Mouse (Mus musculus) CD4-positive, CD25-positive, alpha-beta regulatory T cell, adult 2 months (primary cell): Measurements from ENCODE around the gene Higd1c.
"Not testable (repeated sequence)": the region's sequence is repeated elsewhere in the genome, so short reads cannot be mapped to it uniquely, and the experiment has no call there.

Source experiments
- DNase-seq: peaks from one replicate; pipeline ENCODE4 v3.0.0-alpha.2; 2012; ENCODE audit warnings: low read depth, low spot score

Higd1c gene

DNA sequence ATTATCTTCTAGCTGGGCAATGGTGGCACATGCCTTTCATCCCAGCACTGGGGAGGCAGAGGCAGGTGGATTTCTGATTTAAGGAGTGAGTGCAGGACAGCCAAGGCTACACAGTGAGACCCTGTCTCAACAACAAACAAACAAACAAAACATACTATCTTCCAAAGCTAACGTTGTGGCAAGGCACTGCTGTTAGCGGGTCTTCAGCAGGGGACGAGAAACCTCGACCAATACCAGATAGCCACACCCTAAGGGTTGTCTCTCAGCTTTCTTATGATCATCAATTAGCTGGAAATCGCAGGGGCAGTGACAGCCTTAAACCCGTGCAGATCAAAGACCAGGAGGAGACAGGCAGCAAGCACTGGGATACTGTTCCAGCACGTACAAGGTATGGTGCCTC, at the start of gene Higd1c:
Gene Higd1c, plus strand, starts transcription at position 301 of the 400 bp plus-strand sequence.
- no peak for DNase-seq

GRCm38 (mm10) chr15:100318014-100318671, 46.2 kb upstream of the Higd1c start:
- DNase-seq = not testable (repeated sequence)

DNA sequence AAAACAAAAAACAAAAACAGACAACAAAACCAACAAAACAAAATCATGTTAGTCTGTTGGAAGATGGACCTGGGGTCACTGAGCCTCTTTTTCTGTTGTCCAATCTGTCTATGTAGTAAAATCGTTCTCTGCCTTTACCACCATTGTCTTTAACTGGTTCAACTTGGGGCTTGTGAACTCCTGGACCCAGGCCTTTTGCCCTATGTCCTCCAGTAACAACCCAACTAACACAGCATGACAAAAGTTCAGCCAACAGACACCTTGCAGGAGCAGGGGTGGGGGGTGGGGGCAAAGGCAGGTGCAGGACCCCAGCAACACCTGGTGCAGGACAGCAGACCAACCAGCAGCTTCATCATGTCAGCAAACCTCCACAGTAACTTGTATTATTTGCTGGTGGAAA, 44.5 kb upstream of the Higd1c start:
- no peak for DNase-seq

DNA sequence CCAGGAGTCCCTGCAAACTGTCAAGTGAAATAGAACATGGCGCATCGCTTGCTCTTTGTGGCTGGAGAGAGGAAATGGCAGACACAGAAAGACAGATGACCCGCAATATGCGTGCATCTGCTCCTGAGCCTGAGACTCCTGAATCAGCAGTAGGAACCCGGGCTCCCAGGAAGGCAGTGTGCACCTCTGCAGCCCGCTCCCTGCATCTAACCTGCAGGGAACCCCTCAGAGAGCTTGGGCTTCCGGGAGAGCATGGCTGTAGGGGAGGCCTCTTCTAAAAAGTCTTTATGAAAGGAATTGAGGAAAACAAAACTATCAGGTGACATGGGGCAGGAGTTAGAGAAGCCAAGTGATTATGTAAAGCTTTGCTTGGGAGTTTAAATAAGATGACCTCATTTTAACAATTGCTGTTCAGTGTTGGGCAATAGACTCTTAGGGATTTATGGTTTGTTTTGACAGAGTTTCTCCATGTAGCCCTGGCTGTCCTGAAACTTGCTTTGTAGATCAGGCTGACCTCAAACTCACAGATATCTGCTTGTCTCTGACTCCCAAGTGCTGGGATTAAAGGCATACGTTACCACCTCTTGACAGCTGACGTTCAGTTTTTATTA, 43.9 kb upstream of the Higd1c start:
- DNase-seq = no peak

DNA sequence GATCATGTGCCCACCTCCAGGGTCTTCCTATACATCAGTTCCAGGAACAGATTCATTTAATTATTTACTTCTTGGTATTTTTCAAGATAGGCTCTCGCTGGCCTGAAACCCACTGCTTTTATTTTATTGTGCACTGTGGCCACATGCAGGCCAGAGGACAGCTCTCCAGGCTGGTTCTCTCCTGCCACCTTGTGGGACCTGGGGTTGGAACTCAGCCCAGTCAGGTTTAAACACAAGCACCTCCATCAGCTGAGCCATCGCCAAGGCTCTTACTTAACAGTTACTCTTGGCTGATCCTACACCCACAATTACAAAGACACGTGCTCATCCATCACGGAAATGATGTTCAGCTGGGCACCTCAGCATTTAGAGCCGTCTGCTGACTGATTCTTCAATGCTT, 43.2 kb upstream of the Higd1c start:
- peak; percentile 16 for DNase-seq

GRCm38 (mm10) chr15:100324021-100324591, 40.2 kb upstream of the Higd1c start:
- DNase-seq = no peak

DNA sequence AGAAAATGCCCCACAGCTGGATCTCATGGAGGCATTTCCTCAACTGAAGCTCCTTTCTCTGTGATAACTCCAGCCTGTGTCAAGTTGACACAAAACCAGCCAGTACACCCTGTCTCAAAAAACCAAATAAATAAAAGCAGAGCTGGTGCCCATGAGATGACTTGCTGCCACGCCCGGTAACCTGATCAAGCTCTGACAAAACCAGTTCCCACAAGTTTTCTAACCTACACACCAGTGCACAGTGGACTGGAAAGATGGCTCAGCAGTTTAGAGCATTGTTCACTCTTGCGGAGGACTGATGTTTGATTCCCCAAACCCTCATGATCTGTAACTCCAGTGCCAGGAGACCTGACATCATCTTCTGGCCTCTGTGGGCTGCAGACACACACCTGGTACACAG, 39.1 kb upstream of the Higd1c start:
- no peak for DNase-seq

DNA sequence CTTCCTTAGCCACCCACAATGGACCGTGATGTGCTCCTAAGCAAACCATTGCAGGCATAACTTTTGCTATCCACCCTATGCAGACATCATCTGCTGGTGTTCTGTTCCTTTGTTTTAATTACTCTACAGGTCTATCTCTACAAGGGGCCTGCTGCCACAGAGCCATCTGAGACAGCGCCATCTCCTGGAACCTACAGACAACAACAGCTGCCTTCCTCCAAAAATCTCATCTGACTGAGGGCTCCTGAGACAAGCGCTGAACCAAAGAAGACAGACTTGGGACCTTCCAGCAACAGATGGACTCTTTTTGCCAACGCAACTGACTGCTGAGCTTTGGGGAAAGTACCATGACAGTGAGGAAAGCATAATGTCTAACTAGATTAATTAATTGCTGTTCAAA, 36.3 kb upstream of the Higd1c start:
- DNase-seq = peak; percentile 40

- DNase-seq = not testable (repeated sequence)
Measured at GRCm38 (mm10) chr15:100329336-100329735, 35.0 kb upstream of the Higd1c start.

DNA sequence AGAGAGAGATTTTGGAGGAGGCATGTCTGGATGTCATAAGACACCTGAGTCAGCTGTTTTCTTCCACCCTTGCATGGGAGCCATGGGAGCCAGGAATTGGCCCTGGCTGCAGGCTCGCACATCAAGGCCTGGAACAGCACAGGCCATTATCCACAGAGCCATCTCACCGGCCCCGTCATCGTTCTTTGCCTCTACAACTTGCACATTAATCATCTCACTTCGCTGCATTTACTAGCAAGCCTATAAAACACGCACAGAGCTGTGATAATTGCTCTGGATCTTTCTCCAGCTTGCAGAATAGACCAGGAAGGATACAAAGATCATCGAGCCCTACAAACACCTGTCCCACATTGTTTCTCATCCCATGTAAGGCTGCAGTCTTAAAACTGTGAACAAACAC, 33.6 kb upstream of the Higd1c start:
- no peak for DNase-seq

- not testable (repeated sequence) for DNase-seq
Measured at GRCm38 (mm10) chr15:100332077-100332961, 32.0 kb upstream of the Higd1c start.

DNA sequence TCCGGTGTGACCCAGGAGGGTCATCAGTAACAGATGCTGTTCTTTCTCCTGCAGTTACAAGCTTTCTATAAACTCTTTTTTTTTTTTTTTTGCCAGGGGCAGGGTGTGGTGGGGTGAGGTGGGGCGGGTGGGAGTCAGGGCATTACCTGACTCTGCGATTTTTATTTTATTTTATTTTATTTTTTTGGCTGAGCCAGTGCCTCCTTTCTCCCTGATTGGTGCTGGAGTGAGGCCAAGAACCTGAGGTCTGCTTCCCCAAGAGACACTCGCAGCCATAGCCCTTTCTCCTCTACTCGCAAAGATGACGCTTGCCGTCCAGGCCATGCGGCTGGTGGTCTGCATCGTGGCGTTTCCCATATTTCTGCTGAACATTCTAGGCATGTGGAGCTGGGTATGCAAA, 29.7 kb upstream of the Higd1c start, which contains the start of gene Mettl7a3:
Gene Mettl7a3, plus strand, starts transcription at position 301 of the 400 bp plus-strand sequence.
- no peak for DNase-seq

GRCm38 (mm10) chr15:100337328-100337727, 27.0 kb upstream of the Higd1c start:
- not testable (repeated sequence) for DNase-seq

GRCm38 (mm10) chr15:100337847-100338246, 26.5 kb upstream of the Higd1c start:
- DNase-seq = peak; percentile 80

DNA sequence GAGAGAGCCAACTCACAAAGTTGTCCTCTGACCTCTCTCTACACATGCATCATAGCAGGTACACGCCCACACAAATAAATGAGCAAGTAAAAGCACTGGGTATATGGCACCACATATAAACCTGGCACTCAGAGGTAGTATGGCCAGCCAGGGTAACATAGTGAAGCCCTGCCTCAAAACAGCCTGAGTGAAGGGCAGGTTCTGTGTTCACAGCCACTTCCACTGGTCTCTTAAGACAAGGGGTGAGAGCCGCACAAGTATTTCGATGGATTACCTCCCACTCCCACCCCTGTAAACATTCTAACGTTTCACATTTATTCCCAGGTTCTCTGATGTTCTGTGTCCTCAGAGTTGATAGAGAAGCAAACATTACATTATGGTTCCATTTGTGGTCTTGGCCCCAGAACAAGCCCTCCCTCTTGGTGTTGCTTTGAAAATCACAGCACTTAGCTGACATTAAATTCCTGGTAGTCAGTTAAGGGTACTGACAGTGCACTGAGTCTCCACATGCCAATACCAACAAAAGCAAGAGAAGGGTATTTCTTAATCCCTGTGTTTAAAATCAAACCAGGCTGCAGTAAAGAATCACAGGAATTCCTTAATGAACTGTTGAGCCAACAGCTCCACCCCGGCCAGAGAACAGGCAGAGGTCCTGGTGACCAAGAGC, 22.9 kb upstream of the Higd1c start:
- not testable (repeated sequence) for DNase-seq

GRCm38 (mm10) chr15:100345484-100345883, 18.9 kb upstream of the Higd1c start:
- no peak for DNase-seq

DNA sequence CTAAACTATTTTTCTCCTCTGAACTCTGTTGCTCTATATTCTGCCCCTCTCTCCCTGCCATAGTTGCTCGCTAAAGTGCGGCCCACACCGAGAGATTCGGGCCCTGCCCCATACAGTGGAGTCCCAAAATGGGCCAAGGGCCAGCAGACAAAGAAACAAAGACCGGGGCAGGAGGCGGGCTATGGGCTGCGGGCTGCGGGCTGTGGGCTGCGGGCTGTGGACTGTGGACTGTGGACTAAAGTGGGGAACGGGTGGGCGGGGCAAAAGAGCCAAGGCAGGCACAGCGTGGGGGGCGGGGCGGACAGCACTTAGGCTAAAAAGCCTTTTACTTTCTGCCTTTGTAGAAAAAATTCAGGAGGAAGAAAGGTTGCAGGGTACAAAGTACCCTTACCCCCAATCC, 17.6 kb upstream of the Higd1c start:
- DNase-seq = no peak

DNA sequence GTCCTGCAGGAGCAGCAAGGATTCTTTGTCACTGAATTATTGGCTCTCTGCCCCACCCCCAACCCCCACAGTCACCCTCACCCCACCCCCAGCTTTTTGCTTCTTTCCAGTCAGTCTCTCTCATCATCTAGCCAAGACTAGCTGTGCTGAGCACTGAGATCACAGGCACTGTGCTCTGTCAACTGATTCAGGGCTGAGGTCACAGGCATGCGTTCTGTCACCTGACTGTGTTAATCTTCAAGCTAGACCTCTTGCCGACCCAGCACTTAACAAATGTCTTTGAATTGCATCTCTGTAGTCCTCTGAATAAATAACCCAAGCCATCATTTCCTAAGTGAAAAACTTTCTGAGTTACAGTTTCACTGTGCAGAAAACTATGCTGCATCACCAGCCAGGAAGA, 14.8 kb upstream of the Higd1c start:
- no peak for DNase-seq

- no peak for DNase-seq
Measured at GRCm38 (mm10) chr15:100351501-100352060, 12.8 kb upstream of the Higd1c start.

- no peak for DNase-seq
Measured at GRCm38 (mm10) chr15:100352711-100353250, 11.6 kb upstream of the Higd1c start, which contains the start of the genes Methig1 and Mettl7a2. Methig1 (plus strand) TSS chr15:100353149. Mettl7a2 (plus strand) TSS chr15:100353200.

DNA sequence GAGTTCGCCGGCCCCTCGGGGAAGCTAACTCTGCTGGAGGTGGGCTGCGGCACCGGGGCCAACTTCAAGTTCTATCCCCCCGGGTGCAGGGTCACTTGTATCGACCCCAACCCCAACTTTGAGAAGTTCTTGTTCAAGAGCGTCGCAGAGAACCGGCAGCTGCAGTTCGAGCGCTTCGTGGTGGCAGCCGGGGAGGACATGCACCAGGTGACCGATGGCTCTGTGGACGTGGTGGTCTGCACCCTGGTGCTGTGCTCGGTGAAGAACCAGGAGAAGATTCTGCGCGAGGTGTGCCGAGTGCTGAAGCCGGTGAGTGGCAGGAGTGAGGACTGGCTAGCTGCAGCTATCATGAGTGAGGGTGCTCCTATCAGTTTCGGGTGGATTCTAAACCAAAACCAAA, 10.9 kb upstream of the Higd1c start:
- DNase-seq = not testable (repeated sequence)
